In the genomic region with DNA sequence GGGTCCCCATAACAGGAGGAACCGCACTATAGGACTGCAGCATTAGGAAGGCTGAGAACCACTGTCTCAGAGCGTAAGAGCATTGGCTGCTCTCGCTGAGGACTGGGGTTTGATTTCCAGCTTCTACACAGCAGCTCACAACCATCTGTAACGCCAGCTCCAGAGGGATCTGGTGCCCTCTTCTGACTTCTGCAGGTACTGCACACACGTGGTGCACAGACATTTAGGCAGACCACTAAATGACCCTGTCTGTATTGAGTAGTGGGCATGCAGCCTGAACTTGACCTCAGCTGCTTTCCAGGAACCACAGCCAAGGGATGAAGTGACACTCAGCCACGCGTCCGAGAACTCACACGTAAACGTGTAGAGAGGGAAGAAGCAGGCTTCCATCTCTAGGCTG, we compare ENCODE assay signal across 16 mouse cellular contexts. TPM values are rescaled to one million over a fixed set of nuclear protein-coding genes. Genes with fewer than 3 reads are reported as not detected.
DNase-seq lines count a peak whose midpoint lies in the region; ATAC-seq and TF ChIP-seq lines count a peak whose summit lies in the region.
"Had no signal": no experiment of that assay in that cellular context is flagged by ENCODE, and none has a peak within 500 bp of the region (broad histone marks: within the 10 kb centered on the region; RNA-seq: fewer than 3 reads in every experiment).

No protein-coding gene starts in this region.

- H3K9ac ChIP-seq in lung, embryonic 14.5 days = no peak overlapping the region
- H3K9ac ChIP-seq: kidney, embryonic 15.5 days; lung, embryonic 15.5 days; midbrain, embryonic 15.5 days; neural tube, embryonic 13.5 days had no signal

- H3K9me3 ChIP-seq in lung, embryonic 14.5 days (ENCODE audit: low read depth, low read length) = no peaks in the 10 kb centered on the region
- H3K9me3 ChIP-seq: heart, embryonic 10.5 days; kidney, embryonic 15.5 days; lung, embryonic 15.5 days; midbrain, embryonic 15.5 days; neural tube, embryonic 13.5 days had no signal

- H3K4me2 ChIP-seq in lung, embryonic 14.5 days = no peak overlapping the region
- H3K4me2 ChIP-seq: kidney, embryonic 15.5 days; lung, embryonic 15.5 days; midbrain, embryonic 15.5 days; neural tube, embryonic 13.5 days had no signal

- H3K4me1 ChIP-seq in cerebellum, adult 2 months (ENCODE audit: control insufficient read depth, insufficient read depth, low read length) = peaks cover 37% of the 10 kb centered on the region
- no peaks in the 10 kb centered on the region for H3K4me1 ChIP-seq in lung, embryonic 14.5 days (ENCODE audit: insufficient read depth)
- peaks cover 25% of the 10 kb centered on the region for H3K4me1 ChIP-seq in small intestine, adult 2 months (ENCODE audit: control insufficient read depth, insufficient read depth, insufficient read length, low read length)
- H3K4me1 ChIP-seq: hindbrain, embryonic 10.5 days; kidney, embryonic 15.5 days; lung, embryonic 15.5 days; midbrain, embryonic 15.5 days; neural tube, embryonic 13.5 days had no signal

- peak; percentile 28; the same call in 1 of the 2 replicates for TF ChIP-seq CTCF in cerebellum, adult 2 months (IDR thresholded peaks at IDR 0.05; ENCODE audit: borderline replicate concordance, insufficient read depth, low read depth, low read length)
- TF ChIP-seq CTCF in lung, embryonic 14.5 days (IDR thresholded peaks at IDR 0.05; ENCODE audit: low read depth) = peak; percentile 39
- peak; percentile 37; the same call in 1 of the 2 replicates for TF ChIP-seq CTCF in small intestine, adult 2 months (IDR thresholded peaks at IDR 0.05; ENCODE audit: extremely low read depth, insufficient read length, insufficient replicate concordance, low read depth, low read length)

- no peak for DNase-seq in cerebellum, adult 2 months
- DNase-seq in cerebellum, adult 8-10 months = no peak
- no peak for DNase-seq in lung, embryonic 14.5 days
- no peak for DNase-seq in lung, postnatal 36 days
- no peak for DNase-seq in urinary bladder, adult 18-20 months (ENCODE audit: low spot score in 2 of 2)
- DNase-seq in urinary bladder, postnatal 10 days (ENCODE audit: low spot score) = no peak
- DNase-seq: adrenal gland, adult 2 months; right cerebral cortex, adult 18-20 months had no signal

- no peak for ATAC-seq in lung, embryonic 14.5 days (ENCODE audit: insufficient read depth)
- 0 out of 2 replicates have a peak, but pooled peaks have one; percentile 27 for ATAC-seq in erythroid progenitor cell, adult 5-6 weeks (replicated peaks; ENCODE audit: low FRiP score, poor library complexity, severe bottlenecking)
- ATAC-seq: midbrain, embryonic 15.5 days had no signal

- H3K27me3 ChIP-seq in cerebellum, adult 2 months (ENCODE audit: control insufficient read depth, insufficient read depth, low read length) = no peaks in the 10 kb centered on the region
- H3K27me3 ChIP-seq in lung, embryonic 14.5 days (ENCODE audit: insufficient read depth, low read length) = no peaks in the 10 kb centered on the region
- H3K27me3 ChIP-seq in small intestine, adult 2 months (ENCODE audit: control insufficient read depth, insufficient read depth, low read length) = no peaks in the 10 kb centered on the region
- H3K27me3 ChIP-seq: kidney, embryonic 15.5 days; lung, embryonic 15.5 days; midbrain, embryonic 15.5 days; neural tube, embryonic 13.5 days had no signal

- H3K4me3 ChIP-seq in cerebellum, adult 2 months (replicated peaks; ENCODE audit: insufficient read depth, low read depth, low read length) = no peak overlapping the region
- H3K4me3 ChIP-seq in lung, embryonic 14.5 days (ENCODE audit: low read depth, low read length) = no peak overlapping the region
- H3K4me3 ChIP-seq in small intestine, adult 2 months (ENCODE audit: low read depth, low read length) = no peak overlapping the region
- H3K4me3 ChIP-seq: heart, embryonic 10.5 days; hindbrain, embryonic 10.5 days; kidney, embryonic 15.5 days; lung, embryonic 15.5 days; midbrain, embryonic 15.5 days; neural tube, embryonic 13.5 days had no signal

- peaks cover 24% of the 10 kb centered on the region for H3K36me3 ChIP-seq in lung, embryonic 14.5 days (ENCODE audit: insufficient read depth)
- H3K36me3 ChIP-seq in small intestine, adult 2 months (ENCODE audit: control insufficient read depth, insufficient read depth, low read length) = peaks cover 23% of the 10 kb centered on the region

- 96% methylated on average over 10 of the region's 10 CpGs for WGBS in cerebellum, adult 2 months
- WGBS in lung, embryonic 14.5 days = 84% methylated on average over 10 of the region's 10 CpGs
- 79% methylated on average over 10 of the region's 10 CpGs for WGBS in small intestine, adult 2 months

- no peak for TF ChIP-seq POLR2A in cerebellum, adult 2 months (IDR thresholded peaks at IDR 0.05; ENCODE audit: borderline replicate concordance, insufficient read depth, low read length)
- no peak for TF ChIP-seq POLR2A in small intestine, adult 2 months (IDR thresholded peaks at IDR 0.05; ENCODE audit: low read depth, low read length)

- no peak overlapping the region for H3K27ac ChIP-seq in cerebellum, adult 2 months (ENCODE audit: insufficient read depth, low read length)
- no peak overlapping the region for H3K27ac ChIP-seq in lung, embryonic 14.5 days (ENCODE audit: low read depth)
- H3K27ac ChIP-seq in small intestine, adult 2 months (ENCODE audit: insufficient read depth, low read depth, low read length) = no peak overlapping the region
- H3K27ac ChIP-seq: heart, embryonic 10.5 days; hindbrain, embryonic 10.5 days; kidney, embryonic 15.5 days; lung, embryonic 15.5 days; midbrain, embryonic 15.5 days; neural tube, embryonic 13.5 days had no signal

RNA-seq across cellular contexts. Expression of a gene that starts 17.3 kb away (rescaled TPM):
- polyA plus RNA-seq in cerebellum, adult 2 months (2012; rRNA removed) = 102 and 111 TPM in 2 replicates
- polyA plus RNA-seq in lung, embryonic 14.5 days (2014; fragmentation: Nextera tagmentation; extraction: Ambion mirVana) = 30.1 and 32.1 TPM in 2 replicates
- 1.7 and 3.6 TPM in 2 replicates for total RNA-seq in erythroid progenitor cell, adult 5-6 weeks (2015; ENCODE audit: low replicate concordance)
- total RNA-seq in erythroid progenitor cell, adult 5-6 weeks (2017; ENCODE audit: low replicate concordance) = 3.3 TPM in 1 of 2 replicates, not detected in the other
- 23.0 and 59.8 TPM in 2 replicates for polyA plus RNA-seq in small intestine, adult 2 months (2012; rRNA removed)

RNA-seq across cellular contexts. Expression of a gene that starts 36.9 kb away (rescaled TPM):
- polyA plus RNA-seq in cerebellum, adult 2 months (2012; rRNA removed) = 19.6 and 23.5 TPM in 2 replicates
- polyA plus RNA-seq in lung, embryonic 14.5 days (2014; fragmentation: Nextera tagmentation; extraction: Ambion mirVana) = 5.6 and 7.1 TPM in 2 replicates
- 28.1 and 31.4 TPM in 2 replicates for total RNA-seq in erythroid progenitor cell, adult 5-6 weeks (2015; ENCODE audit: low replicate concordance)
- total RNA-seq in erythroid progenitor cell, adult 5-6 weeks (2017; ENCODE audit: low replicate concordance) = 35.5 and 42.4 TPM in 2 replicates
- 0.70 and 1.3 TPM in 2 replicates for polyA plus RNA-seq in small intestine, adult 2 months (2012; rRNA removed)
